Mouse (Mus musculus) embryonic facial prominence, embryonic 13.5 days (tissue): ENCODE results near the gene Meis2. TPM values are rescaled to one million over a fixed set of nuclear protein-coding genes. Genes with fewer than 3 reads are reported as not detected.

Experiments used
- ATAC-seq: fragments of 200-750 bp; cut with Nextera tagmentation; 2 replicates; pipeline ENCODE4 v1.8.0; 2017; ENCODE audit warnings: low read depth; ENCODE audit not compliant: insufficient number of reproducible peaks, insufficient read depth, low FRiP score, low TSS enrichment
- H3K27ac ChIP-seq: fragments of 300-500 bp; sonication (generic); 2 replicates; pipeline ENCODE4 v1.5.1; 2015; ENCODE audit warnings: moderate library complexity, mild to moderate bottlenecking, inconsistent platforms
- H3K27me3 ChIP-seq: fragments of 300-500 bp; sonication (generic); 2 replicates; pipeline ENCODE4 v1.6.1; 2015; ENCODE audit warnings: mild to moderate bottlenecking, inconsistent platforms
- H3K36me3 ChIP-seq: fragments of 300-500 bp; sonication (generic); 2 replicates; pipeline ENCODE4 v1.6.1; 2015; ENCODE audit warnings: mild to moderate bottlenecking, inconsistent platforms
- H3K4me1 ChIP-seq: fragments of 300-500 bp; sonication (generic); 2 replicates; pipeline ENCODE4 v1.6.1; 2015; ENCODE audit warnings: inconsistent platforms
- H3K4me2 ChIP-seq: fragments of 300-500 bp; sonication (generic); 2 replicates; pipeline ENCODE4 v1.6.1; 2015; ENCODE audit warnings: moderate library complexity, mild to moderate bottlenecking, inconsistent platforms
- H3K4me3 ChIP-seq: fragments of 300-500 bp; sonication (generic); 2 replicates; pipeline ENCODE4 v1.5.1; 2015; ENCODE audit warnings: mild to moderate bottlenecking, inconsistent platforms
- H3K9ac ChIP-seq: fragments of 300-500 bp; sonication (generic); 2 replicates; pipeline ENCODE4 v1.6.1; 2015; ENCODE audit warnings: mild to moderate bottlenecking, inconsistent platforms
- H3K9me3 ChIP-seq: fragments of 300-500 bp; sonication (generic); 2 replicates; pipeline ENCODE4 v1.6.1; 2016; ENCODE audit warnings: inconsistent platforms
- WGBS: fragments of 180-500 bp; shearing (Covaris S2); methylation state at CpG from one replicate; pipeline ENCODE4 v1.1.7; 2015; ENCODE audit warnings: mixed read lengths; 5-methylcytosine and 5-hydroxymethylcytosine counted together
- polyA plus RNA-seq: library from polyadenylated mRNA; unstranded; fragments of >200 nt; fragmentation: Nextera tagmentation; extraction: Ambion mirVana; gene quantifications from 2 replicates; pipeline ENCODE4 v1.2.1, GENCODE M21; 2015

Meis2 gene
- polyA plus RNA-seq, 1 experiment from 2014 or later, result 43.1 TPM

- Histone ChIP-seq H3K27ac (no peak overlapping the region), H3K9ac (no peak overlapping the region), H3K27me3 (no peaks in the 10 kb centered on the region), H3K36me3 (0 out of 2 replicates have a peak, but pooled peaks cover 6% of the 10 kb centered on the region), H3K4me1 (no peaks in the 10 kb centered on the region), H3K4me2 (no peak overlapping the region), H3K4me3 (no peak overlapping the region), H3K9me3 (no peaks in the 10 kb centered on the region)
- ATAC-seq, result no peak
- 91% methylated on average over 3 of the region's 3 CpGs for WGBS
Measured at GRCm38 (mm10) chr2:115938296-115938695, 127.3 kb downstream of the Meis2 start.

- ATAC-seq, result no peak
- Histone ChIP-seq H3K27ac (no peak overlapping the region), H3K4me3 (no peak overlapping the region), H3K4me2 (no peak overlapping the region), H3K9me3 (no peaks in the 10 kb centered on the region), H3K27me3 (no peaks in the 10 kb centered on the region), H3K36me3 (0 out of 2 replicates have a peak, but pooled peaks cover 6% of the 10 kb centered on the region), H3K4me1 (no peaks in the 10 kb centered on the region), H3K9ac (no peak overlapping the region)
- 82% methylated on average over 1 of the region's 1 CpGs for WGBS
Measured at GRCm38 (mm10) chr2:115937896-115938295, 127.7 kb downstream of the Meis2 start.

GRCm38 (mm10) chr2:115936786-115937185 is 128.9 kb downstream of the Meis2 start:
- H3K36me3 ChIP-seq, result 0 out of 2 replicates have a peak, but pooled peaks cover 6% of the 10 kb centered on the region
- no peaks in the 10 kb centered on the region for H3K27me3 ChIP-seq
- H3K9me3 ChIP-seq, result no peaks in the 10 kb centered on the region
- no peak overlapping the region for H3K27ac ChIP-seq
- H3K4me3 ChIP-seq, result no peak overlapping the region
- no peaks in the 10 kb centered on the region for H3K4me1 ChIP-seq
- no peak overlapping the region for H3K4me2 ChIP-seq
- no peak for ATAC-seq
- H3K9ac ChIP-seq, result no peak overlapping the region
- 89% methylated on average over 9 of the region's 9 CpGs for WGBS

DNA sequence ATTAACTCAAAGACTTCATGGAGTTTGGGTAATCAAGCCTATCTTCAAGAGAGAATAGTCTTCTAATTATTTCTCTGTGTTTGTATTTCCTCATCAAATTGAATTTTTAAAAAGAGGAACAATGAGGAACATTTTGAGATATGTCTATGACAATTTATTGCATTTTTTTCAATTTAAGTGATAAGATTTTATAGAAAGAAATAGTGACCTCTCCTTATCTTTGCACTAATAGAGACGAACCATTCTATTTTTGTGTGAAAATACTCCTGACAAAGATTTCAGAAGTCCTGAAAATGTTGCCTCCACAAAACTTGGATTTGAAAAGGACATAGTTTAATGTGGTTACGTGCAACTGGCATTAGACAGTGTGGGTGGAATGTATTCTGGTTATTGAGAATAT is 131.3 kb downstream of the Meis2 start:
- Histone ChIP-seq H3K4me1 (no peaks in the 10 kb centered on the region), H3K27me3 (no peaks in the 10 kb centered on the region), H3K4me2 (no peak overlapping the region), H3K9ac (no peak overlapping the region), H3K9me3 (no peaks in the 10 kb centered on the region), H3K27ac (no peak overlapping the region), H3K4me3 (no peak overlapping the region), H3K36me3 (no peaks in the 10 kb centered on the region)
- no peak for ATAC-seq
- WGBS, result 87% methylated on average over 2 of the region's 2 CpGs

GRCm38 (mm10) chr2:115933259-115933658 is 132.4 kb downstream of the Meis2 start:
- Histone ChIP-seq H3K9me3 (no peaks in the 10 kb centered on the region), H3K27ac (no peak overlapping the region), H3K4me3 (no peak overlapping the region), H3K4me1 (no peaks in the 10 kb centered on the region), H3K36me3 (no peaks in the 10 kb centered on the region), H3K27me3 (no peaks in the 10 kb centered on the region), H3K4me2 (no peak overlapping the region), H3K9ac (no peak overlapping the region)
- no peak for ATAC-seq
- 69% methylated on average over 2 of the region's 2 CpGs for WGBS

DNA sequence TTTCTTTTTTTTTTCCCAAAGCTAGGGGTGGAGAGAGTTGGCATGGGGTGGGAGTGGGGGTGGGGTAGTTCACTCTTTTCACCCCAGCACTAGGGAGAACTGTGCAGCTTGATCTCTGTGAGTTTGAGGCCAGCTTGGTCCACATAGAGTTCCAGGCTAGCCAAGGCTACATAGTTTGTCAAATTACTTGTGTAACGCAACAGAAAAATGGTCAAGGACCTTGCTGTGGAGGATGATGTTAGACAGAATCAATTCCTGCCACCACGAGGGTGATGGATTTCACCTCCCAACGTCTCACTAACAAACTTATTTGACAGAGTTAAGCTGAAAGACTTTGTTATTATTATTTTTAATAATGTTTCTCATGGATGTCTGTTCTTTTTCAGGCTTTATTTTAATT is 139.9 kb downstream of the Meis2 start:
- no peak overlapping the region for H3K9ac ChIP-seq
- H3K4me3 ChIP-seq, result no peak overlapping the region
- no peaks in the 10 kb centered on the region for H3K27me3 ChIP-seq
- H3K4me1 ChIP-seq, result peaks cover 12% of the 10 kb centered on the region
- H3K27ac ChIP-seq, result no peak overlapping the region
- H3K9me3 ChIP-seq, result no peaks in the 10 kb centered on the region
- H3K36me3 ChIP-seq, result no peaks in the 10 kb centered on the region
- no peak overlapping the region for H3K4me2 ChIP-seq
- ATAC-seq, result no peak
- WGBS, result 89% methylated on average over 3 of the region's 3 CpGs

DNA sequence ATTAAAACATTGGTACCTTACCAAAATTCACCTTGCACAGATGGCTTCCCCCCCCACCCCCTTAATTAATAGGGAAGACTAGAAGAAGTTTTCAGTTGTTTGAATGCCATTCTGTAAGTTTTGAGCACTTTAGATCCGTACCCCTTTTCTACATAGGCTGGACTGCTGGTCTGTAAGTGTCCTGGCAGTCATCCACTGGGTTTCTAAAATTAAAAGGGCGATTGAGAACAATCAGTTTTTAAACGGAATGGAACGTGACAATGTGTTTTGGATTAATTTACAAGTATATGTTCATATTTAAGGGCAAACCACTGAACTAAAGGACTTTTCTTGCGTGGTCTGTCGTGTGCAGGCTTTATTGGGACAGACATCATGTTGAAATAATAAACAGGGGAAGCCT is 141.2 kb downstream of the Meis2 start:
- Histone ChIP-seq H3K4me2 (no peak overlapping the region), H3K4me1 (peaks cover 12% of the 10 kb centered on the region), H3K9me3 (no peaks in the 10 kb centered on the region), H3K27me3 (no peaks in the 10 kb centered on the region), H3K36me3 (no peaks in the 10 kb centered on the region), H3K9ac (no peak overlapping the region), H3K27ac (no peak overlapping the region), H3K4me3 (no peak overlapping the region)
- 52% methylated on average over 6 of the region's 6 CpGs for WGBS
- ATAC-seq, result no peak

DNA sequence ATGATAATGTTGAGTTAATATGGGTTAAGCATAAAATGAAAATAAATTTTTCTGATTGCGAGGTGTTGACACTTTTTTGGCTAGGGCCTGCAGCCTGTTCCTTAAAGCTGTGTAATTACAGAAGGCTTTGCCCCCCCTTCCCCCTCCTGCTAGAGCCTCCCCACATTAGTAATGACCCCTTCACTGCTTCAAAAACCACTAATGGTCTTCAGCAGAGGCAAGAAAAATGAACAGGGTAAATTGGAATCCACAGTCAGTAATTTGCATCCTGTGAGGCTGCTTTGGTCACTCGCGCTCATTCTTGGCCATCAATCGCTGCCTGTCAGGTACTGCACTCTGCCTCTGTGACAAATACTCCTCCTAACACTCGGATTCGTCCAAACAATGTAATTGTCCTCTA is 142.4 kb downstream of the Meis2 start:
- no peak overlapping the region for H3K4me3 ChIP-seq
- no peaks in the 10 kb centered on the region for H3K36me3 ChIP-seq
- H3K9me3 ChIP-seq, result no peaks in the 10 kb centered on the region
- H3K9ac ChIP-seq, result no peak overlapping the region
- H3K4me1 ChIP-seq, result peaks cover 12% of the 10 kb centered on the region
- H3K4me2 ChIP-seq, result no peak overlapping the region
- WGBS, result 65% methylated on average over 6 of the region's 6 CpGs
- no peak for ATAC-seq
- H3K27me3 ChIP-seq, result no peaks in the 10 kb centered on the region
- no peak overlapping the region for H3K27ac ChIP-seq

- Histone ChIP-seq H3K9ac (no peak overlapping the region), H3K9me3 (no peaks in the 10 kb centered on the region), H3K4me2 (no peak overlapping the region), H3K4me1 (peaks cover 12% of the 10 kb centered on the region), H3K36me3 (0 out of 2 replicates have a peak, but pooled peaks cover 3% of the 10 kb centered on the region), H3K27me3 (no peaks in the 10 kb centered on the region), H3K4me3 (no peak overlapping the region), H3K27ac (no peak overlapping the region)
- no peak for ATAC-seq
- 87% methylated on average over 9 of the region's 9 CpGs for WGBS
Measured at GRCm38 (mm10) chr2:115921687-115922086, 144.0 kb downstream of the Meis2 start.

DNA sequence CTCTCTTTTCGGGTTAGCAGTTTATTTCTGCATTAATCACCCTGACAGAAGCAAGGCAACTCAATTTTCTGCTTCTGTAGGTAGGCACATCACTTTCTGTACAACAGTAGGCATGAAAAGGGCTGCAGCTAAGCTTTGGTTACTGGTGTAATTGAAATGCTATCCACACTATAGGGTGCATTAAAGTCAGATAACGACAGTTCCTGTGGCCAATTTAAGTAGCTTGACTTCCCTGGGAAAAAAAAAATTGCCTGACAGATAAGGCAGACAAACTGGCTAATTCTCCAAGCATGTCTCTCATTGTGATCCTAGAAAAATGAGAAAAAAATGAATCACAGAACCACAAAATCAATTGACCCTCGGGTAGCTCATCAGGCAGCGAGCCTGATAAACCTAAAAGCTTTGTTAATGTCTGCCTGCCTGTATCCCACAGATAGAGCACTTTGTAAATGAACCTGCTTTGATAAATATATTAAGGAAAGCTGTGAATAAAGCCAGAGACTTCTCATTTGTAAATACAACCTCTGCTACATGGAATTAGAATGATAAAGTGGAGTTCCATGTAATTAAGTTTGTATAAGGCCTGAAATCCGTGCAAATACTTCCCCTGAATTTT is 145.2 kb downstream of the Meis2 start:
- Histone ChIP-seq H3K4me2 (no peak overlapping the region), H3K36me3 (0 out of 2 replicates have a peak, but pooled peaks cover 3% of the 10 kb centered on the region), H3K27me3 (no peaks in the 10 kb centered on the region), H3K4me1 (peaks cover 12% of the 10 kb centered on the region), H3K27ac (no peak overlapping the region), H3K9me3 (no peaks in the 10 kb centered on the region), H3K9ac (no peak overlapping the region), H3K4me3 (no peak overlapping the region)
- no peak for ATAC-seq
- WGBS, result 61% methylated on average over 5 of the region's 5 CpGs

GRCm38 (mm10) chr2:115919141-115920071 is 146.2 kb downstream of the Meis2 start:
- Histone ChIP-seq H3K9ac (no peak overlapping the region), H3K27me3 (no peaks in the 10 kb centered on the region), H3K4me1 (peaks cover 4% of the 10 kb centered on the region), H3K9me3 (no peaks in the 10 kb centered on the region), H3K36me3 (0 out of 2 replicates have a peak, but pooled peaks cover 3% of the 10 kb centered on the region), H3K27ac (no peak overlapping the region), H3K4me2 (no peak overlapping the region), H3K4me3 (no peak overlapping the region)
- ATAC-seq, result no peak
- WGBS, result 52% methylated on average over 14 of the region's 14 CpGs

DNA sequence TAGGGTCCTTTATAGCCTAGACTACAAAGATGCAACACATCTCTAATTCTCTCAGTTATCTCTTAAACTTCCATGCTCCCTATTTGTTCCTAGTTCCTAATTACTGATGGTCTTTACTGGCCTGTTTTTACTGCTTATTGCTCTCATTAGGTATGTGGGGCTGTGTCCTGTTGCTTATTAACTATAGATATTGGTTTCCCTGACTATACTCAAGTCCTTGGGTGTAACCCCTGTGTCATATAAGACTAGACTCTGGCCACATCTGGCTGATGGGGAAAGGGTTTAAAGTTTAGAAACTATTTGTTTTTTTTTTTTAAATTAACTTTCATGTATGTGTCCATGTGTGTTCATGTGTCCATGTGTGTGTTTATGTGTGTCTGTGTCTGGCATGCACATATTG is 147.1 kb downstream of the Meis2 start:
- Histone ChIP-seq H3K9ac (no peak overlapping the region), H3K27me3 (no peaks in the 10 kb centered on the region), H3K9me3 (no peaks in the 10 kb centered on the region), H3K27ac (no peak overlapping the region), H3K4me3 (no peak overlapping the region), H3K4me2 (no peak overlapping the region), H3K4me1 (peaks cover 3% of the 10 kb centered on the region; the same call in 1 of the 2 replicates), H3K36me3 (0 out of 2 replicates have a peak, but pooled peaks cover 3% of the 10 kb centered on the region)
- ATAC-seq, result no peak
